Mouse (Mus musculus) neutrophil, adult 65 days (primary cell): ENCODE results near the gene Rpl27a. TPM values are rescaled to one million over a fixed set of nuclear protein-coding genes. Genes with fewer than 3 reads are reported as not detected.

Experiments
- total RNA-seq: library from RNA; stranded (reverse); gene quantifications from 2 replicates; pipeline ENCODE4 v1.2.4, GENCODE M21; 2023

Rpl27a gene
- total RNA-seq, result 138 and 168 TPM in 2 replicates

GRCm38 (mm10) chr7:109518838-109519696, at the start of gene Rpl27a:
TSS of gene Rpl27a (plus strand) at chr7:109519147.

DNA sequence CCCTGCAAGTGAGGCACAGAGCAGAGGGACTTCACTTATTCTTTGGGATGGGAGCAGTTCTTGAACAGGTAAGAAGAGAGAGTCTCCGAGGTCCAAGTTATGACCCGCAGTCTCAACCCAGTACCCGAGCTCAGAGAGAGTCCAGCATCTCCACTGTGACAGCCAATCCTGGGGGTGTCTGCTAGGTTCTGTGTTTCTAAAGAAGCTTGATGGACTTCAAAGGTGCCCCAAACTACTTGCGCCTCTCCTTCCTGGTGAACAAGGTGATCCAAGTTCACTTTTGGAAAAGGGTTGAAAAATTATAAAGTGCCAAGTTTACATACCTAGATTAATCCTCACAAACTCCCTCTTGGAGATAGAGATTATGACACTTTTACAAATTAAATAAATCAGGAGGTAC, 10.9 kb upstream of the Rpl27a start, which contains the start of gene Trim66:
Trim66 (minus strand) TSS at position 101 of the 400 bp plus-strand sequence.

Other genes with a start within 250 kb of the Rpl27a start
- not detected in 2 replicates for gene Stk33, start 80.1 kb upstream of the Rpl27a start, total RNA-seq
- not detected in 2 replicates for gene Trim66, start 11.0 kb upstream of the Rpl27a start, total RNA-seq
- gene St5, start 184.5 kb downstream of the Rpl27a start, total RNA-seq, result 1.8 and 1.9 TPM in 2 replicates
- gene Akip1, start 184.5 kb downstream of the Rpl27a start, total RNA-seq, result 7.1 and 7.2 TPM in 2 replicates
- gene BC051019, start 204.7 kb downstream of the Rpl27a start, total RNA-seq, result not detected in 2 replicates
- not detected in 2 replicates for gene Ascl3, start 212.6 kb downstream of the Rpl27a start, total RNA-seq
- 41.0 and 45.6 TPM in 2 replicates for gene Tmem9b, start 233.7 kb downstream of the Rpl27a start, total RNA-seq